Mouse (Mus musculus) retina, adult 2 months (tissue): ENCODE measurements around the gene Arhgap42.

Source experiments
- DNase-seq: peaks from one replicate; pipeline ENCODE4 v3.0.0-alpha.2; 2012; ENCODE audit warnings: low read depth, low spot score

The Arhgap42 gene

DNA sequence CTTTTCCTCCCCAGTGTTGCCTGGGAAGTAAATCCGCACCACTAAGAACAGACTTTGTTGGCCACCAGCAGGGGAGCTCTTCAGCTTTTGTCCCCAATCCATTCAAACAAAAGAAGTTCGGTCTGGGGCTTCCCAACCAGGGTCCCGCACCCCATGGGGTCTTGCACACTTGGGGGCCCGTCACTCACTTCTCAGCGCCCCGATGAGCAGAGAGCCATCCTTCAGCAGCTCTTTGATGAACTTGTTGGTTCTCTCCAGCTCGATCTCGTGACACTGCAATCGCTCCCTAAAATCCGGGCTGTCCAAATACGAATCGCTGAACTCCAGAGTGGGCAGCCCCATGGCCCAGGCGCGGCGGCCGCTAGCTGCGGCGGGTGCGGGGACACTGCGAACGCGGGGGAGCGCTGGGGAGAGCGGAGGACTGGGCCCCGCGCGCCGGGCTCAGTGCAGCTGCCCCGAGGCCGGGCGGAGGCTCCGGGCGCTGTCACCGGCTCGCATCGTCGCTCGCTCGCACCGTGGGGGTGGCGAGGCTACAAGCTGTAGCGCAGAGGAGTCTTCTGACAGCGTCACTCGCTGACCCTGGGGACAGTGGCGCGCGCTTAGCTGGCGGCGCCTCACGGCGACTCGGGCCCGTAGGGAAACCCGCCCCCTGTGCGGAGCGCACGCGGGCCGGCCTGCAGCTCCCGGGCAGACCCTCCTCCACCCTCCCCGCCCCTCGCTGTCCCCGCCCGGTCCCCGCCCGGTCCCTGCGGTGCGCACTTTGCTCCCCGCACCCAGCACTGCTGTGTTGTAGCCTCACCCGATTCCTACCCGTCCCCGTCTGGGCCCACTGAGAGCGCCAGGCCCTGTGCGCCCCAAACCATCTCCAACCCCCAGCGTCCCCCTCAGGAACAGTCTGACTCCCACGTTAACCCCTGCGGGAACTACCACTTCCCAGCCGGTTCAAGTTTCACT lies at the start of gene Arhgap42:
Gene Arhgap42 (minus strand): TSS at position 664 of the 954 bp plus-strand sequence.
- DNase-seq, result no peak

DNA sequence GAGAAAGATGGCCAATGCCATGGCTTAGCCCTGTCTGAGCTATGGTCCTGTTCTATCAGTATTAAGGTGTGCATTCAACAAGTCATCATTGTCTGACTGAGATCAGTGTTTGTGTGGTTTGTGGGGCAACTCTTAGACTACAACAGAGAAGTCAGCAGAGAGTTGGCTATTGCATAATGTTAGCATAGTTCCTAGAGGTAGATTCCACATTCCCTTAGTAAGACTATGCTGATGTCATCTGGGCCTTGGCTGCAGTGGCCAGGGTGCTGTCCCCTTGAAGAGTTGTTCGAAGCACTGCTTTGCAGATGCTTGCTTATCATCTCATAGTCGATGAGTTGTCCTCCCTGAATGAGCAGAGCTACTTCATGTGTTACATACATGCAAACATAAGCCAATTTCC lies 49.2 kb upstream of the Arhgap42 start:
- DNase-seq, result no peak

DNA sequence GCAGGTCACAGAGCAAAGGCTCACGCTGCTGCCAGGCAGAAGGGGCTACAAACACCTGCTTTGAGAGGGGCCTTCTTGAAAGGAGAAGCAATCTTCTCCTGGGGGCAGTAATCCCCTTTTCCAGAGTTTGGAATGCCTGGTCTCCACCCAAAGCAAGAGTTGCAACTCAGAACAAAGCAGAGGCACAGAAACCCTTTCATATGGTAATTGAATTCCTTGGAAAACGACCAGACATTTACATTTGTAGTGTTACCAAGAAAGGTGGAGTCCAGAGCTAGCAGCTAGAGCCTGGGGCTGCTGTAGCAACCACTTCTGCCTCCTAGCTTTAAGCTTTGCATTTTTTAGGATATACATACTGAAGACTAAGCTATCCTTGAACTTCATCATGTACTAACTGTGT lies 30.4 kb upstream of the Arhgap42 start:
- DNase-seq, result no peak

DNA sequence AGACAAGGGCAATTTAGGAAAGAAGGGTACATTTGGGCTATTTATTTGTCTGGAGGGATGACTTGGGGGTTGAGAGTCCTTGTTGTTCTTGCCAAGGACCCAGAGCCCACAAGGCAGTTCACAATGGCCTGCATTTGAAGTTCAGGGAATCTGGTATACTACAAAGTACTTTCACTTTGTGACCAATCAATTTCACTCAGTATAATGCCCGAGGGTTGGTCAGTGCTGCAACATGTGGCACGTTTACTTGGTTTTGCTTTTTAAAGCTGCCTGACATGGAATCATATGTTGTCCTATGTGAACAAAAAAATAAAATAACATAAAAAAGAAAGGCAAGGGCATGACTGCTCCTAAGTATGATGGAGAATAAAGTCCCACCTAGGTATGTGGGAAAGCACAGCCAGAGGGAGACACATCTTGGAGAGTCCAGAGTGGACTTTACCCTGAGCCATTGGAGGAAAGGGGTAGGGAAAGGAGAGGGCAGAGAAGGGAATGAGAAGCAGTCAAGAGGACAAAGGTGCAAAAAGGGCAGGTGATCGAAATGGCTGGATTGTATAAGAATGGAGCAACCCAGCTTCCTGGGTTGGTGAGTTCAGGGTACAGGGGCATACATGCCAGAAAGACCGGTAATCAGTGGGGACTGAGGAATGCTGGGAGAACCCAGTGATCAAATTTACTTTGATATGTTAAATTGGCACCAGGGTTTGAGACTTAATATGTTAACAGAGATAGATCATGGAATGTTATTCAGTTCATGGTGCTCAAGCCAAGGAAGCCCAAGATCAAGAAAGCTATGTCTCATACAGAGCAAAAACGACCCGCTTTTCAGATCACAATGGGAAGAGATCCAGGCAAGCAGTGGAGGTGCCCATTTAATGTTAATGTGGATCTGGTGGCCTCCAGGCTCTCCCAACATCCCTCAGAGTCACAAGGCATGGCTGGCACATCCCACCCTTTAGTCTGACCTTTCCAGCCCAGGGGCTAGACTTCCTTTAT lies 29.0 kb upstream of the Arhgap42 start:
- no peak for DNase-seq

DNA sequence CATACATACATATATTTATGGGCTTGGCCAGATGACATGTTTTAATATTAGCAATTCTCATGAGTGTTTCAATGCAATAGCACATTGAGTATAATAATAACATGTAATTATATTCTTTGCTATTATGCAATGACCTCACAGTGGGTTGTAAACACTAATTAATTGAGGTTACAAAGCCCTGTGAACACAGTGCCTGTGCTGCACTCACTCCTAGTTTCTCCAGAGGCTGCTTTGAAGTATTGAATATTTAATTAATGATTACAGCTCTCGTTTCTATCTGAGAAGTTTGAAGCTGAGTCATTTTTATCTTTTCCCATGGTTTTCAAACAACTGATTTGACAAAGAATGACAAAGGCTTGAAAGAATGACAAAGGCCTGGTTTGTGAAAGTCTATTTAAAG lies 24.6 kb upstream of the Arhgap42 start:
- no peak for DNase-seq

DNA sequence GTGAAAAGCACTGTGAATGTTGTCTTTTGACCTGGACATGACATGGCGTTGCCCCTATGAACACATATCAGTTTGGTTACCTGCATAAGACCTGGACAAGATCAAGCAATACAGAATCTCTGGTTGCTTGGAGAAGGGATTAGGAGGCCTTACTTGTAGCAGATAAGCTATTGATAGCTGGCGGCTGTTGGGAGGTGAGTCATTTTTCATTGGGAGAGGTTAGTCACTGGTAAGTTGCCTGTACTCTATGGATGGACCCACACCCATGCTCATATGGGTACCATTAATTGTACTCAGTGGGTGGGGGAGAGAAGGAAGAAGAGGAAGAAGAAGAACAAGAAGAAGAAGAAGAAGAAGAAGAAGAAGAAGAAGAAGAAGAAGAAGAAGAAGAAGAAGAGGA lies 23.6 kb upstream of the Arhgap42 start:
- DNase-seq, result no peak

DNA sequence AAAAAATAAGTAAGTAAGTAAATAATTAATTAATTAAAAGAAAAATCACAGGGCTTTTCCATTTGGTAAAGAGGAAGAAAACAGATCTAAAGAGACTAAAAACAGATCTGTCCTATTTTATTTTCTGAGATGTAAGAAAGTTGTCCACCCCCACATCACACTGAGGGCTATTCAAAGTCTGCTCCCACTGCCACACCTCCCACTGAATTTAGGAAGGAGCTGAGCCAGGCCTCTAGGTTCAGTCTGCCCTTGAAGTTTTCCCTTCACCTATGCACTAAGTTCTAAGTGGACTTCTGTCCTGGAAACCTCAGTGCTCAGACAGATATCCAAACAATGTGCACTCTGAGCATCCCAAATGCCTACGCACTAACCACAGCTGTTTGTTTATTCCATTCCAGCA lies 15.9 kb upstream of the Arhgap42 start:
- DNase-seq, result no peak

DNA sequence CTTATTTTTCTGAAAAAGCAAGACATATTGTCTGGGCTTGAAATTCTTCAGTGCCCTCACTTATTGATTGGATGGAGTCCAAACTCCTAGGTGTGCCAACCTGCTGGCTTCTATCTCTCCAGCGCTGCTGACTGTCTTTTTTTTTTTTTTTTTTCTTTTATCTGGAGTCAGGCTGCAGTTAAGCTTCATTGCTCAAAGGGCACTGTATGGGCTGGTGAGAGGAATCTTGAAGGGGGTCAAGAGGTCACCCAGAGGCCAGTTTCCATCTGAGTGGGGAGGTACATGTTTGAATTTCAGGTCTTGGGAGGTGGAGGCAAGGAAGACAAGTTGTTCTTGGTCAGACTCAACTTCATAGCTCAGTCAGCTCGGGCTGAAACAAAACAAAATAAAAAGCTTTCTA lies 9.6 kb upstream of the Arhgap42 start:
- DNase-seq, result no peak

DNA sequence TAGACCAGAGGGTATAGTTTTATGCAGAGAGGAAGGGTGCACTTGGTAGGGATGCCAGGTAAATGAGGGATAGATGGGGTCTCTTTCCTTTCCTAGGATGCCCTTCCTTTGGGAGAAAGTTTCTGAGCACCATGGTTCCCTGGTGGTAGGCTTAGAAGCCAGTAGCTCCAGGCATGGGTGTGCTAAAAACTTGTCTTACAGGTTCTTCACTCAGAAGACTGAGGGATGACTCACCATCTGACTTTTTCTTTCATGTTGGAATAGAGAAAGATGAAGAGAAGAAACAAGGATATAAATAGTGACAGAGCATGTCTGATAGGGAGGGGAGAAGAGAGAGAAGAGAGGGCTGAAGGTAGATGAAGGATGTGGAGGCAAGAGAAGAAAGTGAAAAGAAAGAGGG lies 7.1 kb upstream of the Arhgap42 start:
- DNase-seq, result no peak

DNA sequence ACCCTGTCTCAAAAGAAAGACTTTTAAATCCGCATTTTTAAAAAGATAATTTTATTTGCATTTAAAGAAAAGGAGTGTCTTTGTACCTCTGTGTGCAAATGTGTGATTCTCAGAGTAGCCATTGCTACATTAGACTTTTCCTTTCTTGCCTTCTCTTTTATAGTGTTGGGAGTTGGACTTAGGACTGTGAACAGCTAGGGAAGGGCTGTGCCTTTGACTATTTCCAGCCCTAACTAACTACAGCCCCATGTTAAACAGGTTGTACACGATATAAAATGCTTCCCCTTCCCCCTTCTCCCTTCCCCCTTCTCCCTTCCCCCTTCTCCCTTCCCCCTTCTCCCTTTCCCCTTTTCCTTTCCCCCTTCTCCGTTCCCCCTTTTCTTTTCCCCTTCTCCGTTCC lies 4.9 kb upstream of the Arhgap42 start:
- no peak for DNase-seq

DNA sequence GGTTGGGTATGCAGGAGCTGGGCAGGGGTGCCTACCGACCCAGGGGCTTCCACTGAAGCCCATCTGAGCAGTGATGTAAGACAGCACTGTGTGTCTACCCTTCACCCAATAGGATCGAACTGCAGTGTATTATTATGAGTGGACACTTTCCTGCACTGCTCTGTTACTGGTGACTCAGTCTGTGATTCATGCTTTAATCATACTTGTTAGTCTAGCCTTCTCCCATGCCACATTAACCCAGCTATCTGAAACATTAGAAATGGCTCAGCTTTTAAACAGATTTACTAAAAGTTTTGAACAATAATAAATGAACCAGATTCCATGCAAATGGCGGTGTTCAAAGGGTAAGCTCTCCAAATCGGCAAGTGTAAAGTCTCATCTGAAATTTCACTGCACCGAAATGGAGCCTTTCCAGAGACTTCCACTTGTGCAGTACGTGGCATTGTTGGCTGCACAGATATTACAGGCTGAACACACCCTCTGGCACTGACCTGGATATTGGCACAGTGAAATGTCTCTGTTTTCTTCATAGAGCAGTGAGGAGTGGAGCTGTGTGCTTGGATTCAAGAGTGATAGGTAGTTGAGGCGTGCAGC lies 2.4 kb upstream of the Arhgap42 start:
- DNase-seq, result no peak

DNA sequence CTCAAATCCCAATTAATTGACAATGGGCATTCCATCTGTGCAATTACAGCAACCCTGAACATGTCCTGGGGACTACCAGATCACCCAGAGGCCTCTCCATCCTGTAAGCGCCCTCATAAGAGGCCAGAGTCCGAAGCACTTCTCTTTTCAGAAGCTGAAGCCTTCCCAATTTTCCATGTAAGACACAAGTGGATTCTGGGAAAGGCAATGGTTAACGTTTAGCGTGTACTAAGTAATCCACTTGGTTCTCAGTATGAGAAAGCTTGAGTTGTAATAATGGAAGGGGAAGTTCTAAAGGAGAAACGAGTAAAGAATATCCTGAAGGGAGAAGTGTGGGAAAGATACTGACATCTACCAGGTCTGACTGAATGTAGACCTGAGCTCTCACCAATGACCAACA lies 1.4 kb downstream of the Arhgap42 start:
- no peak for DNase-seq

DNA sequence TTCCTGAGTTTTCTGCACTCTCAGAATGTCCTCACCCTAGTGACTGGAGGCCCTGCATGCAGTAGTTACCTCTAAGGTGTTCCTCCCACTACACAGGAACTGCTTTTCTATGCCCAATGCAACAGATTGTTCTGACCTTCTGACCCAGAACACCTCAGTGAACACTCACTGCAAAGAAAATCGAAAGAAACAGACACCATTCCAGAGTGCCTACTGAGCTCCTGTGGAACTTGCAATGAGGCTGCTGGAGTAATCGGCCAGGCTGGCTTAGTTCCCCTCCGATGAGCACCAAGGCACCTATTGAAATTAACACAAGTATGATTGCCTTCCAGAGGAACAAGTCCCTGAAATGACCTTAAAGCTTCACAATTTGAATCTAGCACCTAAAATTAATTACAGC lies 9.2 kb downstream of the Arhgap42 start:
- no peak for DNase-seq

DNA sequence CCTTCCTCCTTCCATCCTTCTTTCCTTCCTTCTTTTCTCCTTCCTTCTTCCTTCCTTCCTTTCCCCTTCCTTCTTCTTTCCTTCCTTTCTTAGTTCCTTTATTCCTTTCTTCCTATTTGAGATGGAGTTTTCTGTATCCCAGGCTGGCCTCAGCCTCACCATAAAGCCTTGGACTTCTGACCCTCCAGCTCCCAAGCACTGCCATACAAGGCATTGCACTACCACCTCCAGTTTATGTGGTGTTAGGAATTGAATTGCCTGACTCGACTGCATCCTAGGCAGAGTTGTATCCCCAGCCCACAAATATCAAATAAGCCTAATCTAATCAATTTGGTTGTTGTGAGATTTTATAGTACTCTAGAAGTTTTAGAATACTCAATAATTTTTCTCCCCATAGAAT lies 14.1 kb downstream of the Arhgap42 start:
- DNase-seq, result no peak

DNA sequence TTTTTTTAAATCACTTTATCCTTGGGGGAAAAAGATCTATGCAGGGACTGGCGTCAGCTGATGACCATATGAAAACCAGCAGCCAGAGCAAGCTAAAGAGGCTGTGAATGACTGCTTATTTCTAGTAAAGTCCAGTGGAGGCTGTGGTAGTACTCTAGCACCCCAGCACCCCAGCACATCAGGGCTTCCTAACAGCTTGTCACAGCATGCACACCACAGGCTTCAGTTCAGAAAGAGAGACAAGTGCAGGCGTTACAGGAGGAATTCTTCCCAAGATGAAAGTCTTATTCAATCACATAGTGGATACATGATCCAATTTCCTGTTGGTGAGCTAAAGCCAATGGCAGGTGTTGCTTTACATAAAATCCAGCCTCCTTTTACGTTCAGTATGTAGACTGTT lies 15.5 kb downstream of the Arhgap42 start:
- no peak for DNase-seq

DNA sequence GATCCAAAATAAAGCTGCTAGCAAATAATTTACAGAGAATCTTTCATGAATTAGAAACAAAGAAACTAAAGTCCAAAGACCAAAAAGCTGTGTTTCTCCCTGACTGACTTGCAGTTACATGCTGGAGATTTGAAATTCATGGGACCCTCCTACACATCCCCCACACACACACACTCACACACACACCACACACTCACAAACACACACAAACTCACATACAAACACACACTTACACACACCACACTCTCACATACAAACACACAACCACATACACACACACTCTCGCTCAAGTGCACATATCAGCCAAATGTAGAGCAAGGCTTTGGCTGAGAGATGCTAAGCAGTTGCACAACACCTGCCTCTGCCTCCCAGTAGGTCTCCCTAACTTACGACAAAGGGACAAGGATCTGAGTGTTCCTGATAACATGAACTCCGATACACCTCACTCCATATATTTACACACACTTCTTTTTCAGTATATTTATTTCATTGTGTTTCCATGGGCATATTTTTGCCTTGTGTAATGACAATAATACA lies 16.9 kb downstream of the Arhgap42 start:
- DNase-seq, result no peak

DNA sequence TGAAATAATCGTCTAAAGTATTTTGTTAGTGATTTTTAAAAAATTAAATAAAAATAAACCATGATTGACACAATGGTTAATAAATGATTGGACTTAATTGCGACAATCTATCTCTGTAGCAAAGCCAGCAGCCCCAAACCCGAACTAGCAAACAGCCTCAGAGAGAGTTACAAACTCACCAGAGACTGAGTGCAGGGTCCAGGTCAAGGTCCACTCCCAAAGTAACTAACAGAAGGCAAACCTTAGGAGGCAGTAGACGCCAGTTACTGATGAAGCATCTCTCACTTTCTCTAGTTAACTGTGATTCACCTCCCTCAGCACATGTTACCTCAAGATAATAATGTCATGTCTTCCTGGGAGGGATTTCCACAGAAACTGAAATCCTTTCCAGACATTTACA lies 17.7 kb downstream of the Arhgap42 start:
- DNase-seq, result no peak

DNA sequence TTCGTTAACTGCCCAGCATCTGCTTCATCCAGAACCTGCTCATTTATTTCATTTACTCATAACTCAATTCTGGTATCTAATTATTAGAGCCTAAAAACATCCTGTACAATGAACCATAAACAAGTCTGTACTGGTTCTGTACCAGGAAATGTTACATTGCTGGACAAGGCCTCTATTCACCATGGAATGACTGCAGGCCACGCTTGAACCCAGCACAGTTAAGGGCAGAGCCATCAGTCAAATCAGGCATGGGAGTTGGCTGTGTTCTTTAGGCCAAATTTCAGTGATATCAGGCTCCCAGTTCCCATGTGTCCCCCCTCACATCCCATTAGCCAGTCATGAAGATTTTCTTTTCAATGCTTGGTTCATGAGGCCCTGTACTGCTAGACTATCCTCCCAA lies 20.6 kb downstream of the Arhgap42 start:
- DNase-seq, result no peak

DNA sequence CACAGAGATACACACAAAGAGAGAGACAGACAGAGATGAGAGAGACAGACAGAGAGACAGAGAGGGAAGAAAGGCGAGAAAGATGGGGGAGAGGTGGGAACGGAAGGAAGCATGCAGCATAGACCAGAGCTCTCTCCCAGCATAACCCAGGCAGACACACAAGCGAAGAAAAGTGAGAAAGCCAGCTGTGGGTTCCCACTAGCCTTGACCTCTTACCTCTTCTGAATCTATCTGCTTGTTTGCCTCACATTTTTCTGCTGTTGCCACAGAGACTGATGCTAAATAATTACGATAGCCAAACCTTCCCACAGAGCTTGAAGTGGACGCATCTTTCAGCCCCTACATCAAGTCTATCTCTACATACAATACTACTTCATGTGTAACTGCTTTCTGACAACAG lies 24.1 kb downstream of the Arhgap42 start:
- no peak for DNase-seq

DNA sequence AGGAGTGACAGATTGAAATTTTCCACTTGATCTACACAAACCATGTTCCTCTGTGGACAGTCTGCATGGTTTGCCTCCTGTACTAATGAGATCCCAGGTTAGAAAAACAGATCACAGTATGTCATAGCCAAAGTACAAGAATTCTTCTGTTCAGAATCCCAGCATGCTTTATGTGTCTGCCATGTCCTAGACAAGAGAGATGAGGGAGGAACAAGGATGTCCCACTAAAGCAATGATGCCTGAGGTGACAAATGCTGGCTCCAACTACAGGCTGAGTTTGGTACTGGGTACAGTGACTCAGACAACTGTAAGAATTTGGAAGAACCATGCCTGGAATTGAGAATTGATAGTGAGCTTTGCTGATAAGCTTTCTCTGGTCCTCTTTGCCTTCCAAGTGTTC lies 24.6 kb downstream of the Arhgap42 start:
- DNase-seq, result no peak

DNA sequence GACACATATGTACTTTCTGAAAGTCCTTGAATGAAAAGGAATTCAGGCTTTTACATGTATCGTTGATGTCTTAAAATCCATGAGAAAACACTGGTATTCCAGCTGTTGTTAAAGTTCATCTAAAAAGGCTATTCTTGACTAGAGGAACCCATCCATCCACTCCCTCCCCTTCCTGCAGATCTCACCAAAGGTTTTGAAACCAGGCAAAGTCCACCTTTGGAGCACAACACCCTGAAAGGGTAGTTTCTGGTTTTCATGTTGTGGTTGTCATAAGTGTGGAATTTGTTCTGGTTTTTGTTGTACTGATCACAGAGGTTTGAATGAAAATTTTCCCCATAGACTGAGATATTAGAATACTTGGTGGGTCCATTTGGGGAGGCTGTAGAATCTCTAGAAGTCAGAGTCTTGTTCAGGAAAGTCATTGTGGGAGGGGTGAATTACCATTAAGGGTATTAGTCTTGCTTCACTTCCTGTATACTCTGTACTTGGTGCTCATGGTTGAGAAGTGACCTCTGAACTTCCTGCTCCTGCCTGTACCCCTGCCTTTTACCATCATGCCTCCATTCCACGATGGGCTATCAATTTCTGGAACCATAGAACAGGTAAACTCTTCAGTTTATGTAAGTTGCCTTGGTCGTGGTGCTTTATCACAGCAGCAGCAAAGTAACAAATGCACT lies 27.4 kb downstream of the Arhgap42 start:
- no peak for DNase-seq
